Mouse (Mus musculus) kidney, postnatal 25 days (tissue): ENCODE measurements around the gene Tomm20.
A peak's percentile ranks its signal among the peaks of the same experiment; 100 is the strongest.
"Not testable (repeated sequence)": the region's sequence is repeated elsewhere in the genome, so short reads cannot be mapped to it uniquely, and the experiment has no call there.

Source experiments
- DNase-seq, 2 experiments: peaks; one replicate each; pipeline ENCODE4 v3.0.0; 2021; ENCODE audit warnings: mixed read lengths in 2 of 2

The Tomm20 gene

GRCm38 (mm10) chr8:126945730-126946163 lies at the start of gene Tomm20:
Gene Tomm20, minus strand, starts transcription at chr8:126945844.
- peak; percentile 98 for DNase-seq

GRCm38 (mm10) chr8:126994506-126994905 lies 48.9 kb upstream of the Tomm20 start:
- DNase-seq: no peak

- no peak for DNase-seq
These were observed 43.9 kb upstream of the Tomm20 start for GRCm38 (mm10) chr8:126989363-126990153.

GRCm38 (mm10) chr8:126988346-126989006 lies 42.8 kb upstream of the Tomm20 start:
- DNase-seq: no peak

GRCm38 (mm10) chr8:126986495-126986894 lies 40.9 kb upstream of the Tomm20 start:
- peak; percentile 87 to 90 for DNase-seq

GRCm38 (mm10) chr8:126980046-126980445 lies 34.4 kb upstream of the Tomm20 start:
- no peak for DNase-seq

GRCm38 (mm10) chr8:126979091-126979920 lies 33.7 kb upstream of the Tomm20 start:
- peak in 1 of 2 experiments; percentile 48 for DNase-seq

GRCm38 (mm10) chr8:126978535-126978934 lies 32.9 kb upstream of the Tomm20 start:
- not testable (repeated sequence) for DNase-seq

- DNase-seq: no peak
These were observed 32.4 kb upstream of the Tomm20 start for GRCm38 (mm10) chr8:126978028-126978427.

- no peak for DNase-seq
These were observed 31.1 kb upstream of the Tomm20 start for GRCm38 (mm10) chr8:126976608-126977348.

- no peak for DNase-seq
These were observed 30.1 kb upstream of the Tomm20 start for GRCm38 (mm10) chr8:126975706-126976105.

- peak; percentile 43 to 59 for DNase-seq
These were observed 28.9 kb upstream of the Tomm20 start for GRCm38 (mm10) chr8:126974511-126974910.

- DNase-seq: no peak
These were observed 28.1 kb upstream of the Tomm20 start for GRCm38 (mm10) chr8:126973686-126974265.

- DNase-seq: no peak
These were observed 27.0 kb upstream of the Tomm20 start for GRCm38 (mm10) chr8:126972649-126973048.

- DNase-seq: peak in 1 of 2 experiments; percentile 60
These were observed 26.5 kb upstream of the Tomm20 start for GRCm38 (mm10) chr8:126972102-126972501.

GRCm38 (mm10) chr8:126971314-126971664 lies 25.6 kb upstream of the Tomm20 start:
- DNase-seq: no peak

GRCm38 (mm10) chr8:126970579-126971313 lies 25.1 kb upstream of the Tomm20 start, which contains the start of gene Rbm34:
Gene Rbm34, minus strand, starts transcription at chr8:126971071.
- peak; percentile 93 to 95 for DNase-seq

GRCm38 (mm10) chr8:126969546-126969945 lies 23.9 kb upstream of the Tomm20 start:
- DNase-seq: peak in 1 of 2 experiments; percentile 22

GRCm38 (mm10) chr8:126968107-126968506 lies 22.5 kb upstream of the Tomm20 start:
- DNase-seq: no peak

GRCm38 (mm10) chr8:126965246-126965645 lies 19.6 kb upstream of the Tomm20 start:
- peak; percentile 40 to 72 for DNase-seq

GRCm38 (mm10) chr8:126962871-126963270 lies 17.2 kb upstream of the Tomm20 start:
- no peak for DNase-seq
